Mouse (Mus musculus) hindbrain, embryonic 11.5 days (tissue): ENCODE data around the gene Rtn4rl2. TPM values are rescaled to one million over a fixed set of nuclear protein-coding genes. Genes with fewer than 3 reads are reported as not detected.

Experiments
- ATAC-seq: fragments of 200-750 bp; cut with Nextera tagmentation; 2 replicates; pipeline ENCODE4 v1.8.0; 2017; ENCODE audit warnings: mild to moderate bottlenecking, moderate TSS enrichment, moderate library complexity; ENCODE audit not compliant: low FRiP score
- DNase-seq: peaks from one replicate; pipeline ENCODE4 v3.0.0-alpha.2; 2015; ENCODE audit warnings: low spot score
- H3K27ac ChIP-seq: fragments of 300-500 bp; sonication (generic); 2 replicates; pipeline ENCODE4 v1.5.1; 2014; ENCODE audit warnings: mild to moderate bottlenecking, low read depth, low read length
- H3K27me3 ChIP-seq: fragments of 300-500 bp; sonication (generic); 2 replicates; pipeline ENCODE4 v1.6.1; 2014; ENCODE audit warnings: mild to moderate bottlenecking, low read length, moderate library complexity, mixed read lengths; ENCODE audit not compliant: control insufficient read depth, insufficient read depth
- H3K36me3 ChIP-seq: fragments of 300-500 bp; sonication (generic); 2 replicates; pipeline ENCODE4 v1.6.1; 2014; ENCODE audit warnings: mild to moderate bottlenecking, low read length, moderate library complexity, mixed read lengths; ENCODE audit not compliant: control insufficient read depth, insufficient read depth
- H3K4me1 ChIP-seq: fragments of 300-500 bp; sonication (generic); replicated peaks from 2 replicates; pipeline ENCODE4 v1.6.1; 2014; ENCODE audit warnings: low read length, mixed read lengths; ENCODE audit not compliant: control insufficient read depth, insufficient read depth
- H3K4me2 ChIP-seq: fragments of 300-500 bp; sonication (generic); replicated peaks from 2 replicates; pipeline ENCODE4 v1.6.1; 2014; ENCODE audit warnings: mild to moderate bottlenecking, low read depth, low read length
- H3K4me3 ChIP-seq: fragments of 300-500 bp; sonication (generic); 2 replicates; pipeline ENCODE4 v1.5.1; 2014; ENCODE audit warnings: low read depth, low read length
- H3K9ac ChIP-seq: fragments of 300-500 bp; sonication (generic); 2 replicates; pipeline ENCODE4 v1.6.1; 2014; ENCODE audit warnings: low read depth, low read length
- H3K9me3 ChIP-seq: fragments of 300-500 bp; sonication (generic); 2 replicates; pipeline ENCODE4 v1.6.1; 2016; ENCODE audit warnings: low read length; ENCODE audit not compliant: control insufficient read depth
- WGBS: fragments of 180-500 bp; shearing (Covaris S2); extraction: QIAGEN DNeasy Blood & Tissue Kit; methylation state at CpG from one replicate; pipeline ENCODE4 v1.1.7; 2014; 5-methylcytosine and 5-hydroxymethylcytosine counted together
- polyA plus RNA-seq: library from polyadenylated mRNA; unstranded; fragments of >200 nt; fragmentation: Nextera tagmentation; extraction: Ambion mirVana; gene quantifications from 2 replicates; pipeline ENCODE4 v1.2.1, GENCODE M21; 2014

Gene Rtn4rl2
- polyA plus RNA-seq, 1 experiment from 2014 or later = 1.9 TPM

- Histone ChIP-seq H3K27ac (no peak overlapping the region), H3K9ac (no peak overlapping the region), H3K4me1 (no peaks in the 10 kb centered on the region; the same call in 1 of the 2 replicates), H3K4me3 (no peak overlapping the region), H3K27me3 (peaks cover 5% of the 10 kb centered on the region), H3K4me2 (no peak overlapping the region), H3K9me3 (no peaks in the 10 kb centered on the region), H3K36me3 (no peaks in the 10 kb centered on the region)
- no peak for ATAC-seq
- WGBS = 80% methylated on average over 6 of the region's 6 CpGs
- DNase-seq = no peak
Measured at GRCm38 (mm10) chr2:84843654-84844053, 42.9 kb downstream of the Rtn4rl2 start.

GRCm38 (mm10) chr2:84841905-84842304 is 44.6 kb downstream of the Rtn4rl2 start:
- peak overlapping the region; percentile 94; the same call in 1 of the 2 replicates for H3K4me2 ChIP-seq
- no peak overlapping the region for H3K4me3 ChIP-seq
- DNase-seq (no peak), ATAC-seq (no peak)
- H3K9ac ChIP-seq = no peak overlapping the region
- H3K4me1 ChIP-seq = no peaks in the 10 kb centered on the region; the same call in 1 of the 2 replicates
- H3K27ac ChIP-seq = no peak overlapping the region
- H3K36me3 ChIP-seq = no peaks in the 10 kb centered on the region
- H3K9me3 ChIP-seq = no peaks in the 10 kb centered on the region
- peaks cover 14% of the 10 kb centered on the region for H3K27me3 ChIP-seq

GRCm38 (mm10) chr2:84840748-84841563 is 45.6 kb downstream of the Rtn4rl2 start:
- no peak; the same call in none of the 2 replicates for ATAC-seq

GRCm38 (mm10) chr2:84840016-84840747 is 46.3 kb downstream of the Rtn4rl2 start:
- Histone ChIP-seq H3K4me2 (peak overlapping the region; percentile 94), H3K27me3 (peaks cover 15% of the 10 kb centered on the region), H3K4me3 (peak overlapping the region; percentile 61), H3K4me1 (no peaks in the 10 kb centered on the region; the same call in 1 of the 2 replicates), H3K9me3 (no peaks in the 10 kb centered on the region), H3K36me3 (no peaks in the 10 kb centered on the region), H3K9ac (peak overlapping the region; percentile 83), H3K27ac (peak overlapping the region; percentile 77)
- DNase-seq (peak; percentile 85), ATAC-seq (peak; percentile 89)
- WGBS = under 1% methylated on average over 54 of the region's 54 CpGs

More at GRCm38 (mm10) chr2:84840748-84841563, 45.6 kb downstream of the Rtn4rl2 start:
- H3K4me3 ChIP-seq = peak overlapping the region; percentile 61
- no peaks in the 10 kb centered on the region; the same call in 1 of the 2 replicates for H3K4me1 ChIP-seq
- peak overlapping the region; percentile 94 for H3K4me2 ChIP-seq
- no peaks in the 10 kb centered on the region for H3K9me3 ChIP-seq
- peak overlapping the region; percentile 83 for H3K9ac ChIP-seq
- peaks cover 15% of the 10 kb centered on the region for H3K27me3 ChIP-seq
- WGBS = 7% methylated on average over 17 of the region's 17 CpGs
- DNase-seq = no peak
- peak overlapping the region; percentile 77 for H3K27ac ChIP-seq
- H3K36me3 ChIP-seq = no peaks in the 10 kb centered on the region

GRCm38 (mm10) chr2:84838993-84839980 is 47.2 kb downstream of the Rtn4rl2 start:
- Histone ChIP-seq H3K9ac (peak overlapping the region; percentile 83), H3K27me3 (peaks cover 15% of the 10 kb centered on the region), H3K4me1 (no peaks in the 10 kb centered on the region; the same call in 1 of the 2 replicates), H3K9me3 (no peaks in the 10 kb centered on the region), H3K36me3 (no peaks in the 10 kb centered on the region), H3K4me3 (peak overlapping the region; percentile 61), H3K4me2 (peak overlapping the region; percentile 94), H3K27ac (peak overlapping the region; percentile 77)
- ATAC-seq (peak; percentile 26), DNase-seq (peak; percentile 51)
- under 1% methylated on average over 47 of the region's 47 CpGs for WGBS

GRCm38 (mm10) chr2:84838593-84838949 is 47.9 kb downstream of the Rtn4rl2 start, which contains the start of gene Slc43a1:
Slc43a1 (plus strand) TSS chr2:84838850.
- DNase-seq (peak; percentile 33), ATAC-seq (no peak)
- Histone ChIP-seq H3K9me3 (no peaks in the 10 kb centered on the region), H3K27ac (peak within 1 kb of the TSS; percentile 77; the same call in 1 of the 2 replicates), H3K4me1 (no peaks in the 10 kb centered on the region; the same call in 1 of the 2 replicates), H3K4me3 (peak within 1 kb of the TSS; percentile 61), H3K4me2 (peak within 1 kb of the TSS; percentile 94), H3K36me3 (no peaks in the 10 kb centered on the region), H3K9ac (peak within 1 kb of the TSS; percentile 83), H3K27me3 (peaks cover 15% of the 10 kb centered on the region)
- WGBS = 15% methylated on average over 10 of the region's 10 CpGs

GRCm38 (mm10) chr2:84837817-84838592 is 48.5 kb downstream of the Rtn4rl2 start:
- 28% methylated on average over 9 of the region's 9 CpGs for WGBS
- ATAC-seq (no peak), DNase-seq (no peak)
- Histone ChIP-seq H3K27me3 (peaks cover 15% of the 10 kb centered on the region), H3K4me2 (no peak overlapping the region), H3K9me3 (no peaks in the 10 kb centered on the region), H3K4me1 (no peaks in the 10 kb centered on the region; the same call in 1 of the 2 replicates), H3K27ac (no peak overlapping the region), H3K36me3 (no peaks in the 10 kb centered on the region), H3K9ac (no peak overlapping the region), H3K4me3 (no peak overlapping the region)
